Mouse (Mus musculus) liver, postnatal 0 days (tissue): ENCODE results near the gene Med12l. TPM values are rescaled to one million over a fixed set of nuclear protein-coding genes. Genes with fewer than 3 reads are reported as not detected.

Experiments
- ATAC-seq: fragments of 200-750 bp; cut with Nextera tagmentation; 2 replicates; pipeline ENCODE4 v1.8.0; 2017; ENCODE audit warnings: mild to moderate bottlenecking, moderate library complexity
- DNase-seq: peaks from one replicate; pipeline ENCODE4 v3.0.0-alpha.2; 2016
- H3K27ac ChIP-seq: fragments of 300-500 bp; sonication (generic); 2 replicates; pipeline ENCODE4 v1.5.1; 2014; ENCODE audit warnings: antibody characterized with exemption, moderate library complexity, mild to moderate bottlenecking, low read depth
- H3K27me3 ChIP-seq: fragments of 300-500 bp; sonication (generic); 2 replicates; pipeline ENCODE4 v1.6.1; 2014; ENCODE audit warnings: low read length, control low read depth, mixed read lengths; ENCODE audit not compliant: insufficient read depth
- H3K36me3 ChIP-seq: fragments of 300-500 bp; sonication (generic); replicated peaks from 2 replicates; pipeline ENCODE4 v1.6.1; 2014; ENCODE audit warnings: mild to moderate bottlenecking, control low read depth, low read length, moderate library complexity, mixed read lengths; ENCODE audit not compliant: insufficient read depth
- H3K4me1 ChIP-seq: fragments of 300-500 bp; sonication (generic); 2 replicates; pipeline ENCODE4 v1.6.1; 2014; ENCODE audit warnings: antibody characterized with exemption, mild to moderate bottlenecking, control low read depth; ENCODE audit not compliant: insufficient read depth
- H3K4me2 ChIP-seq: fragments of 300-500 bp; sonication (generic); 2 replicates; pipeline ENCODE4 v1.6.1; 2014; ENCODE audit warnings: low read depth, mild to moderate bottlenecking, low read length, moderate library complexity, mixed read lengths
- H3K4me3 ChIP-seq: fragments of 300-500 bp; sonication (generic); 2 replicates; pipeline ENCODE4 v1.5.1; 2014; ENCODE audit warnings: low read depth, low read length
- H3K9ac ChIP-seq: fragments of 300-500 bp; sonication (generic); replicated peaks from 2 replicates; pipeline ENCODE4 v1.6.1; 2014; ENCODE audit warnings: mild to moderate bottlenecking, moderate library complexity
- H3K9me3 ChIP-seq: fragments of 300-500 bp; sonication (generic); 2 replicates; pipeline ENCODE4 v1.6.1; 2016; ENCODE audit warnings: mild to moderate bottlenecking, control low read depth, low read length, mixed read lengths
- CTCF ChIP-seq: sonication (generic); IDR thresholded peaks from 2 replicates; pipeline ENCODE4 v1.5.1; 2016; ENCODE audit warnings: antibody characterized with exemption, low read depth
- EP300 ChIP-seq: IDR thresholded peaks from 2 replicates; pipeline ENCODE4 v1.6.1; 2016; ENCODE audit warnings: antibody characterized with exemption, low read depth, mild to moderate bottlenecking
- WGBS: fragments of 180-500 bp; shearing (Covaris S2); extraction: QIAGEN DNeasy Blood & Tissue Kit; methylation state at CpG from one replicate; pipeline ENCODE4 v1.1.7; 2014; ENCODE audit not compliant: insufficient replicate concordance; 5-methylcytosine and 5-hydroxymethylcytosine counted together
- polyA plus RNA-seq: library from polyadenylated mRNA; unstranded; fragments of >200 nt; fragmentation: Nextera tagmentation; extraction: Ambion mirVana; gene quantifications from 2 replicates; pipeline ENCODE4 v1.2.1, GENCODE M21; 2015

Med12l gene
- polyA plus RNA-seq, 1 experiment from 2014 or later = 0.67 TPM

DNA sequence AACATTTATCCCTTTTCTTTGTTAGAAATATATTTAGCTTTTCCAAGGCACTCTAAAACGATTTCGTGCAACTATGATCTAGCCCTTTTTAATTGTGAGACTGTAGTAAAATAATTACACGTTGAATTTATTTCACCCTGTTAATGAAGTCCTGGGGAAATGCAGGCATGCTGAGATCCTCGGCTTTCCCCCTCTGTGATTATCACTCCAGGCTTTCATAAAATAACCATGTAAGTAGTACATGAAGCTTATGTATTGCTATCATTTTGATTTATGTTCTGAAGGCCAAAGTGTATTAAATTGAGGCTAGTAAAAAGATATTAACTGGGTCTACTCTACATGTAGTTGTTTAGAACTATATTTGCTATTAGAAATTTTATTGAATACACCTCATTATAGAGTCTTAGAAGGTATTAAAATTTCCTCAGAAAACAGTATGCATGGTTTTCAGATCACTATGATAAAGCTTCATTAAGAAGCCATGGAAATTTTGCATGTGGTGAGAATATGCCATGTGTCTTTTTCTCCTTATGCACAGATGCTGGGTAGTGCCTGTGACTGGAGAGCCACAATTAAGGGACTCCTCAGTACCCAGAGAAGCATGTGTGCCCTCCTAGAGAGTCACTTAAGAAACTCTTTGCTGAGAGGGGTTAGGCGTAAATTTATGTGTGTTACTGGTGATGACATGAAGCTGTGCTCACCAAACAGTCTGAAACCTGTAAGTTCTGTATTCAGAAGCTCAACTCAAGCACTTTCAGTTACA is 288.0 kb downstream of the Med12l start:
- Histone ChIP-seq H3K9ac (no peak overlapping the region), H3K4me3 (no peak overlapping the region), H3K4me1 (no peaks in the 10 kb centered on the region), H3K4me2 (no peak overlapping the region), H3K27ac (no peak overlapping the region), H3K36me3 (no peaks in the 10 kb centered on the region), H3K27me3 (no peaks in the 10 kb centered on the region), H3K9me3 (no peaks in the 10 kb centered on the region)
- ATAC-seq = no peak
- 78% methylated on average over 5 of the region's 5 CpGs for WGBS
- DNase-seq = no peak
- no peak for TF ChIP-seq EP300
- TF ChIP-seq CTCF = no peak

GRCm38 (mm10) chr3:59295699-59296562 is 290.3 kb downstream of the Med12l start:
- no peak for TF ChIP-seq EP300
- no peak for TF ChIP-seq CTCF
- no peak overlapping the region for H3K4me2 ChIP-seq
- no peak for ATAC-seq

GRCm38 (mm10) chr3:59296563-59297130 is 291.0 kb downstream of the Med12l start:
- 83% methylated on average over 5 of the region's 5 CpGs for whole genome bisulfite sequencing

More at GRCm38 (mm10) chr3:59295699-59296562, 290.3 kb downstream of the Med12l start:
- Histone ChIP-seq H3K4me1 (no peaks in the 10 kb centered on the region), H3K27ac (no peak overlapping the region), H3K9me3 (no peaks in the 10 kb centered on the region), H3K27me3 (no peaks in the 10 kb centered on the region), H3K36me3 (no peaks in the 10 kb centered on the region), H3K9ac (no peak overlapping the region), H3K4me3 (no peak overlapping the region)
- no peak for DNase-seq
- 86% methylated on average over 16 of the region's 16 CpGs for WGBS

GRCm38 (mm10) chr3:59297653-59298052 is 292.0 kb downstream of the Med12l start:
- Histone ChIP-seq H3K4me2 (no peak overlapping the region), H3K9ac (no peak overlapping the region), H3K36me3 (no peaks in the 10 kb centered on the region), H3K27me3 (no peaks in the 10 kb centered on the region), H3K27ac (no peak overlapping the region), H3K4me1 (no peaks in the 10 kb centered on the region), H3K9me3 (no peaks in the 10 kb centered on the region), H3K4me3 (no peak overlapping the region)
- no peak for TF ChIP-seq EP300
- no peak for TF ChIP-seq CTCF
- DNase-seq (no peak), ATAC-seq (no peak)
- 84% methylated on average over 16 of the region's 16 CpGs for WGBS

More at GRCm38 (mm10) chr3:59296563-59297130, 291.0 kb downstream of the Med12l start:
- no peaks in the 10 kb centered on the region for H3K9me3 ChIP-seq
- no peaks in the 10 kb centered on the region for H3K27me3 ChIP-seq
- no peak overlapping the region for H3K4me3 ChIP-seq
- H3K27ac ChIP-seq = no peak overlapping the region
- DNase-seq (no peak), ATAC-seq (no peak)
- no peak overlapping the region for H3K4me2 ChIP-seq
- no peaks in the 10 kb centered on the region for H3K4me1 ChIP-seq
- H3K9ac ChIP-seq = no peak overlapping the region
- no peaks in the 10 kb centered on the region for H3K36me3 ChIP-seq
- TF ChIP-seq EP300 (no peak), CTCF (no peak)

- TF ChIP-seq CTCF (no peak), EP300 (no peak)
- Histone ChIP-seq H3K36me3 (no peaks in the 10 kb centered on the region), H3K27ac (no peak overlapping the region), H3K9ac (no peak overlapping the region), H3K27me3 (no peaks in the 10 kb centered on the region), H3K4me1 (no peaks in the 10 kb centered on the region), H3K4me3 (no peak overlapping the region), H3K9me3 (no peaks in the 10 kb centered on the region), H3K4me2 (no peak overlapping the region)
- ATAC-seq = no peak
- 82% methylated on average over 5 of the region's 5 CpGs for WGBS
- DNase-seq = no peak
Observed at GRCm38 (mm10) chr3:59304944-59305343, 299.3 kb downstream of the Med12l start.

DNA sequence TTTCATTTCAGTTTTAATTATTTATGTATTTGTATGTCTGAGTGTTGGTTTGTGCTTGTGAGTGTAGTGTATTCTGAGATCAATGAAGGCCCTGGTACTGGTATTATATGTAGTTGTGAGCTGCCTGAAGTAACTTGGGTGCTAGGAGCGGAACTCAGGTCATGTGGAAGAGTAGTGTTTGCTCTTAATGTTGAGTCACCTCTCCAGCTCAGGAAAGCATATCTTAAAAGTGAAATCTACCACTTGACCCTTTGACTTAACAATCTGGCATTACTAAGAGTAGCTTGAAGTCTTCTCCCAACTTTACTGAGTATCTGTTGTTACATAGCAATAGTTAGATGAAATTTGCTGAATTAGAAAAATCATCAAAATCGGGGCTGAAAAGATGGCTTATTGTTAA is 299.9 kb downstream of the Med12l start:
- no peak overlapping the region for H3K27ac ChIP-seq
- no peak overlapping the region for H3K4me2 ChIP-seq
- TF ChIP-seq CTCF = no peak
- TF ChIP-seq EP300 = no peak
- ATAC-seq (no peak), DNase-seq (no peak)
- H3K9ac ChIP-seq = no peak overlapping the region
- no peaks in the 10 kb centered on the region for H3K9me3 ChIP-seq
- no peaks in the 10 kb centered on the region for H3K27me3 ChIP-seq
- H3K36me3 ChIP-seq = no peaks in the 10 kb centered on the region
- WGBS = 78% methylated on average over 2 of the region's 2 CpGs
- no peak overlapping the region for H3K4me3 ChIP-seq
- H3K4me1 ChIP-seq = no peaks in the 10 kb centered on the region
